Mouse (Mus musculus): ENCODE data around the gene Olfr844. TPM values are rescaled to one million over a fixed set of nuclear protein-coding genes. Genes with fewer than 3 reads are reported as not detected.

Gene Olfr844
- not detected for polyA plus RNA-seq (2014; fragmentation: Illumina TruSeq; extraction: RNeasy Lipid Tissue Mini Kit (QIAGEN cat#74804))

GRCm38 (mm10) chr9:19316047-19316446 is at the start of gene Olfr844:
Gene Olfr844 (plus strand): TSS chr9:19316347.

DNA sequence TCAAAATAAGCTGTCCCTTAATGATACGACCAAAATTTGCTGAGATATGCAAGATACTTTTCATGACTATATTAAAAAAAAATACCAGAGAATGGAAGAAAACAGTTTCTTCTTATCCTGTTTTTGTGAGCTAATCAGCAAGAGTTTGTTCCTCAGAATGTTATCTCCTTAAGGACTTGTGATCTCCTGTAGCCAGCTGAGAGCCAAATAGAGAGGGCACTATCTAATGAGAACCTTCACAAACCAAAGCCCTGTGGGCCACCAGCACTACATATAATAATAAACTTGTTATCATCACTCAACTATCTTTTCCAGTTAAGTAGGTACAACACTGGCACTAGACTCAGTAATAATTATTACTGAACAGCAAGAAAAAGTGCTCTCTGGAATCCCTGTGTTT is 20.0 kb downstream of the Olfr844 start, which contains the start of gene Olfr845:
Gene Olfr845, plus strand, starts transcription at position 301 of the 400 bp plus-strand sequence.

GRCm38 (mm10) chr9:19363905-19364304 is 47.8 kb downstream of the Olfr844 start, which contains the start of gene Olfr846:
Gene Olfr846 (minus strand): TSS chr9:19364005.

Other genes starting within 250 kb of the Olfr844 start
- gene Olfr836, start 196.0 kb upstream of the Olfr844 start, polyA plus RNA-seq (2014; fragmentation: Illumina TruSeq; extraction: RNeasy Lipid Tissue Mini Kit (QIAGEN cat#74804)): not detected
- not detected for gene Olfr837, start 180.0 kb upstream of the Olfr844 start, polyA plus RNA-seq (2014; fragmentation: Illumina TruSeq; extraction: RNeasy Lipid Tissue Mini Kit (QIAGEN cat#74804))
- not detected for gene Olfr839-ps1, start 139.0 kb upstream of the Olfr844 start, polyA plus RNA-seq (2014; fragmentation: Illumina TruSeq; extraction: RNeasy Lipid Tissue Mini Kit (QIAGEN cat#74804))
- gene Olfr843, start 64.4 kb upstream of the Olfr844 start, polyA plus RNA-seq (2014; fragmentation: Illumina TruSeq; extraction: RNeasy Lipid Tissue Mini Kit (QIAGEN cat#74804)): not detected
- not detected for gene Olfr845, start 20.1 kb downstream of the Olfr844 start, polyA plus RNA-seq (2014; fragmentation: Illumina TruSeq; extraction: RNeasy Lipid Tissue Mini Kit (QIAGEN cat#74804))
- gene Olfr846, start 47.7 kb downstream of the Olfr844 start, polyA plus RNA-seq (2014; fragmentation: Illumina TruSeq; extraction: RNeasy Lipid Tissue Mini Kit (QIAGEN cat#74804)): not detected
- gene Olfr847, start 62.3 kb downstream of the Olfr844 start, polyA plus RNA-seq (2014; fragmentation: Illumina TruSeq; extraction: RNeasy Lipid Tissue Mini Kit (QIAGEN cat#74804)): not detected
- not detected for gene Olfr849, start 123.9 kb downstream of the Olfr844 start, polyA plus RNA-seq (2014; fragmentation: Illumina TruSeq; extraction: RNeasy Lipid Tissue Mini Kit (QIAGEN cat#74804))
- not detected for gene Olfr850, start 161.9 kb downstream of the Olfr844 start, polyA plus RNA-seq (2014; fragmentation: Illumina TruSeq; extraction: RNeasy Lipid Tissue Mini Kit (QIAGEN cat#74804))
- gene Olfr851, start 176.9 kb downstream of the Olfr844 start, polyA plus RNA-seq (2014; fragmentation: Illumina TruSeq; extraction: RNeasy Lipid Tissue Mini Kit (QIAGEN cat#74804)): not detected
- gene Olfr853, start 224.7 kb downstream of the Olfr844 start, polyA plus RNA-seq (2014; fragmentation: Illumina TruSeq; extraction: RNeasy Lipid Tissue Mini Kit (QIAGEN cat#74804)): not detected